Mouse (Mus musculus): ENCODE results near the gene Urb2.

Gene Urb2

GRCm38 (mm10) chr8:124070363-124071324 is 49.3 kb downstream of the Urb2 start:
- intact Hi-C loops (cut with DNase I), result no loop called here

DNA sequence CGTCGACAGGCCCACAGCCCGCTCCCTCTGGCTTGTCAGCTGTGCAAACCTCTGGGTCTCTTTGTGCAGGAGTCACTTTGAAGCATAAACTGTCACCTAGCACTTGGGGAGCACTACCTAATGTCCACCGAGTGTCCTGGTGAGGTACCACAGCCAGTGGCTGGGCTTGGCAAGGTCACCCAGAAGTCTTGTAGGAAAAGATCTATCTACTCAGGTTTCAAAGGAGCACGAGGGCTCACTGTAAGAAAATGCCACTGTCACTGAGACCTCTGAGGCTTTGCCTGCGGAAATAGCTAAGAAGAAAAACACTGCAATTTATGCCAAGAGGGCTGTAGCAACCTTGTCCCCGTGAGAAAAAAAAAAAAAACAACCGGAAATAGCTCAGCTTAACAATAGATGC is 54.7 kb downstream of the Urb2 start:
- intact Hi-C loops (cut with DNase I), result no loop called here

- intact Hi-C loops (cut with DNase I), result no loop called here
Observed at GRCm38 (mm10) chr8:124076416-124076815, 55.1 kb downstream of the Urb2 start.

- intact Hi-C loops (cut with DNase I), result no loop called here
Observed at GRCm38 (mm10) chr8:124077377-124077776, 56.1 kb downstream of the Urb2 start.

- intact Hi-C loops (cut with DNase I), result no loop called here
Observed at GRCm38 (mm10) chr8:124077998-124078397, 56.7 kb downstream of the Urb2 start.

- intact Hi-C loops (cut with DNase I), result no loop called here
Observed at GRCm38 (mm10) chr8:124078969-124079368, 57.7 kb downstream of the Urb2 start.

DNA sequence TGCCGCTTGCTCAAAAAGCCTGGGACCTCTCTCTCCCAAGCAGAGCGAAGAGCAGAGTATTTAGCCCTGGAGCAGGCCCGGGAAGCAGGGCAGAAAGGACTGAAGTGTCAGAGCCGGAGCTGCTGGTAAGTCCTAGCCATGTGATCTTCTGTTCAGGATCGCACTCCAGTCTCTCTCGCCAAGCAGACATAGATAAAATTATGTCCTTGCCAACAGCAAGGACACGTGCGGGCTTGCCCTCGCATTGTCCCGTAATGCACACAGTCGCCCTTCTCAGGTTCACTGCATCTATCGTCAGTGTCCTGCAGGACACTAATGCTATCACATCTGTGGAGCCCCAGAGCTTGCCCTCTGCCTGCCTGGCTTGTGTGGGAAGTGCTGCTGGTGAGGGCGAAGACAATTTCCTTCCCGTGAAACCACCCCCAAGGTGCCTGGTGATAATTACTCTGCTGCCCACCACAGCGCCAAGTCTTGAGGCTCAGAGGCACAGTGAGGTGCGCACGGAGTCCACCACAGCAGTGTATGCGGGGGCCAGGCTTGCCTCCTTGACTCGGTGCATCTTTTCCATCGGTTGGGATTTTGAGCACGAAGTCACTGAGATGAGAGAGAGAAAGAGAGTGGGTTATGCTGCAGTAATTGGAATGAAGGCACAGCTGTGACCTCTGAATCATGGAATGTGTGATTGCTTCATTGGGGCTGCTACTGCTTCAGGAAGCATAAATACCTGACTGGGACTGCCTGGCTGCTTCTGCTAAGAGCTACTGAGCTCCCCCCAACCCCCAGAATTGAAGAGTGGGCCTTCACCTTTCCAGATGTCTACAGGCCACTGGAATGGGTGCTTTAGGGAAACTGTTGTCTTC is 59.4 kb downstream of the Urb2 start:
- intact Hi-C loops (cut with DNase I), result no loop called here

GRCm38 (mm10) chr8:124082616-124083015 is 61.3 kb downstream of the Urb2 start:
- intact Hi-C loops (cut with DNase I), result no loop called here

GRCm38 (mm10) chr8:124083611-124084010 is 62.3 kb downstream of the Urb2 start:
- intact Hi-C loops (cut with DNase I), result no loop called here

DNA sequence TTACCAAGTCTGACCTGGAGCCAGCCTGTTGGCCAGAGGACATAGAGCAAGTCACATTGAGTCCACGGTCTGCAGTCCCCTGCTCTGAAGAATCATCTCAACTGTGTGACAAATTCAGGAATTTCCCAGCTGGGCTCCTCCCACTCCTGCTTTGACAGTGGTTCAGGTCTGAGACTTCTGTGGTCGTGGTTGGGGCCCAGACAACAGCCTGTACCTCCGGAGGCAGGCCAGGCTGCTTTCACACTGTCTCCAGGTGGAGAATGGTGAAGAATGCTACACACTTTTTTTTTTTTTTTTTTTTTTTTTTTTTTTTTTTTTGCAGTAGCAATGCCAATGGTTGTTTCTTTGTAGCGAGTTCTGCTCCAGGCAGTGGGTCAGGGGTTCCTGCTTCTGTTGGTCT is 64.4 kb downstream of the Urb2 start:
- intact Hi-C loops (cut with DNase I), result no loop called here

DNA sequence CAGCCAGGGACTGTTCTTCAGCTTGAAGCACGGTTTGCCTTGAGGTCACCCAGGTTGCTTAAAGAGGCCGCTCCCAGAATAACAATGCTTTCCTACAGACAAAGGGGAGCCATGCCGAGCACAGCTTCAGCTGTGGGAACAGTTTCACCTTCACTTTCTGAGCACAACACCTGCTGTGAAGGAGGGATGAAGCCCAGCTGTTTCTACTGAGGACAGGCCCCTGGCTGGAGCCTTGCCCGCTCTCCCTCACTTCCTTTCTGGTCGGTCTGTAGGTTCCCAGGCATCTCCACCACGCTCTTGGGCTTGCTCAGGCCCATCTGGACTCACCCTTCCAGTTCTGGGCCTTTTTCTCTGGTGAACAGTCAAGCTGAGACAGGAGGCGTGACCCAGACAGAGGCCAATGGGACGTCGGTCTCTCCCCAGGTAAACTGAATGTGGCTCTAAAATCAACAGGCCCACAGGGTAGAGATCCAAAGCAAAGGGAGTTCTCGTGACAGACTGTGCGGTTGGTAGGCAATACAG is 66.8 kb downstream of the Urb2 start:
- intact Hi-C loops (cut with DNase I), result no loop called here

GRCm38 (mm10) chr8:124089016-124089415 is 67.7 kb downstream of the Urb2 start:
- intact Hi-C loops (cut with DNase I), result no loop called here

DNA sequence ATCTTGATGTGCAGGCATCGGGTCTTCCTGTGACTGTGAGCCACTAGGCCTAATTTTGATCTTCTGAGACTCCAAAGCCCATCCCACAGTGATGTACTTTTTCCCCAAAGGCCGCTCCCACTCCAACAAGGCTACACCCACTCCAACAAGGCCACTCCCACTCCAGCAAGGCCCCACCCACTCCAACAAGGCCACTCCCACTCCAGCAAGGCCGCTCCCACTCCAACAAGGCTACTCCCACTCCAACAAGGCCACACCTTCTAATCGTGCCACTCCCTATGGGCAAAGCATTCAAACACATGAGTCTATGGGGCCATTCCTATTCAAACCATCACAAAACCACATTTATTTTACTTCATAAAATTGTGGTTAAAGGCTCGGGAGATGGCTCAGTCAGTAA is 69.2 kb downstream of the Urb2 start:
- intact Hi-C loops (cut with DNase I), result no loop called here

Small RNA genes within 50 kb of the gene (microRNA-seq; reads per million reads assigned to microRNA genes)
- gene Mir1967, result 0 reads per million in 2 experiments

Measured in adrenal gland (tissue).